Mouse (Mus musculus) spleen, adult 2 months (tissue): ENCODE data around the gene Uri1.

Experiments
- CTCF ChIP-seq: fragments of 200-500 bp; IDR thresholded peaks from 2 replicates; pipeline ENCODE4 v1.5.1; 2011; ENCODE audit warnings: mild to moderate bottlenecking, inconsistent platforms; ENCODE audit not compliant: insufficient read depth, insufficient read length, insufficient replicate concordance; ENCODE audit errors: extremely low read depth
- POLR2A ChIP-seq: fragments of 200-500 bp; IDR thresholded peaks from 2 replicates; pipeline ENCODE4 v1.6.1; 2011; ENCODE audit warnings: low read depth, low read length, inconsistent platforms

GRCm38 (mm10) chr7:38059636-38060330, 36.4 kb upstream of the Uri1 start:
- no peak for TF ChIP-seq POLR2A
- TF ChIP-seq CTCF: no peak
